Mouse (Mus musculus): ENCODE measurements around the gene Snx29. TPM values are rescaled to one million over a fixed set of nuclear protein-coding genes. Genes with fewer than 3 reads are reported as not detected.

Gene Snx29
- total RNA-seq, 2 experiments from 2014 or later: 15.0 to 16.1 TPM

GRCm38 (mm10) chr16:11454871-11455270, 132.2 kb downstream of the Snx29 start:
- DNase-seq: no peak

- DNase-seq: peak; percentile 41
Measured at GRCm38 (mm10) chr16:11455545-11456140, 132.9 kb downstream of the Snx29 start.

- no peak for DNase-seq
Measured at GRCm38 (mm10) chr16:11456141-11456645, 133.5 kb downstream of the Snx29 start.

DNA sequence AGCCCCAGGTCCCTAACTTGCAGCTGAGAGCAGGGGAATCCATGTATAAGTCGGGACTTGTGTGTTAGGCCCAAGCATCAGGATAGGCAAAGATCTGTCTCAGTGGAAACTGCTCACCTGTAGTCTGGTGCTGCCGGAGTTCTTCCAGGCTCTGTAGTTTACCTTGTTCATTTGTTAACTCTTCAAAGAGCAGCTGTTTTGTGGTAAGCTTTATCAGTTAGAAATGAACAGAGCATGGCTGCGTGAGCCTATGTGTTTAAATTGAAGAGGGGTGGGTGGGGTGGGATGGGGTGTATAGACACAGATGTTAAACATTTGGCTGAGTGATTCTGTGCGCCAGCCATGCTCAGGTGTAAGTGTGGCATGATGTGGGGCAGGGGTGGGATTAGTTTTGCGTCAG, 134.4 kb downstream of the Snx29 start:
- no peak for DNase-seq

- no peak for DNase-seq
Measured at GRCm38 (mm10) chr16:11457609-11458350, 135.1 kb downstream of the Snx29 start.

- DNase-seq: no peak
Measured at GRCm38 (mm10) chr16:11460210-11460609, 137.5 kb downstream of the Snx29 start.

DNA sequence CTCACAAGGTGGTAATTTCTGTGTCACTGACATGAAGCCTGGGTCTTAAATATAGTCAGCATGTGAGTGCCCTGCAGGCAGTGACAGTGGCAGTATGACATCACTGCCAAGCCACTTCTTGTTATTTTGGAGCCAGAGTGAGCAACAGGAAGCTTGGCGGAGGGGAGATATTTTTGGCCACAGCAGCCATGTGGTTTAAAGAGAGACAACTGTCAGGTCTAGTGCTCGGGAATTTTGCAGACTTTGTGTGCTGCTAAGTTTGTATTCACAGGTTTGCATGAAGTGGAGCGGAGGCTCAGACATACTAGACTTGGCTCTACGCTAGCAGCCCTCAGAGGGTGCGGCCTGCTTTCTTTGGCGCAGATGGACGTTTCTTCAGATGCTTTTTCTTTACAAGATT, 138.9 kb downstream of the Snx29 start:
- peak; percentile 67 for DNase-seq

GRCm38 (mm10) chr16:11468533-11469179, 145.9 kb downstream of the Snx29 start:
- DNase-seq: peak; percentile 84

DNA sequence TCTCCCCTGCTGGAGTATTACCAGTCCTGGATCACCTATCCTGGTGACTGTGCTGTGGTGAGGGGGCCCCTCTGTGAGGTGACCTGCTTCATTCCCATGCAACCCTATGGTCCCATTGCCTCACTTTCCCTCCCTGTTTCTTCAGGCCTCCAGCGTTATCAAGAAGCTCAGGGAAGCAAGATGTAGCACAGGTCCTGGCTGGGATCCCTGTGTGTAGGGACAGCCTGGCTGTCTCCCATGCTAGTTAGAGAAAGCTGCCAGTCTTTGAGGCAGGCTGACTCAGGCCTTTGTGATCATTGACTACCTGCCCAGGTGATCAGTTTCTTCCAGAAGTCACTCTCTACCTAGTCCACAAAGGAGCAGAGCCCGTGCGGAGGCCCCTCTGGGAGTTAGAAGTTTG, 146.8 kb downstream of the Snx29 start:
- DNase-seq: no peak

GRCm38 (mm10) chr16:11471246-11471645, 148.5 kb downstream of the Snx29 start:
- no peak for DNase-seq

GRCm38 (mm10) chr16:11472852-11473251, 150.1 kb downstream of the Snx29 start:
- DNase-seq: peak; percentile 17

DNA sequence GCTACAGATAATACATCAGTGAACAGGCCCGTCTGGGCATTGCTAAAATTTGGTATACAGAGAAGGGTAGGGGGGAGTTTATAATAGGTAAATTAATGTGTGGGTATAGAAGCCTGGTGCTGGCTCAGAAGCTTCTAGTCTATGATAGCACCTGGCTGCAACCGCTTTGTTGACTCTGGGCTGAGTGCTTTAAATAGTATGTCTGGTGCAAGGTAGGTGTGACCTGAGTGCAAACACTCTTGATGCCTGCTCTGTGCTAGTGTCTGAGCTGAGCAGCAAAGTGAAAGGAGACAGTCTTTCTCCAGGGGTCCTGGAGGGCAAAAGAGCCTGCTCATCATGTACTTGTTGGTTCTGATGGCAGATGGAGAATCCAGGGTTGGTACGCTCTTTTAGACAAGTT, 150.8 kb downstream of the Snx29 start:
- no peak for DNase-seq

GRCm38 (mm10) chr16:11473893-11474505, 151.3 kb downstream of the Snx29 start:
- peak; percentile 23 for DNase-seq

GRCm38 (mm10) chr16:11475137-11475943, 152.6 kb downstream of the Snx29 start:
- no peak for DNase-seq

GRCm38 (mm10) chr16:11476314-11476713, 153.6 kb downstream of the Snx29 start:
- DNase-seq: no peak

DNA sequence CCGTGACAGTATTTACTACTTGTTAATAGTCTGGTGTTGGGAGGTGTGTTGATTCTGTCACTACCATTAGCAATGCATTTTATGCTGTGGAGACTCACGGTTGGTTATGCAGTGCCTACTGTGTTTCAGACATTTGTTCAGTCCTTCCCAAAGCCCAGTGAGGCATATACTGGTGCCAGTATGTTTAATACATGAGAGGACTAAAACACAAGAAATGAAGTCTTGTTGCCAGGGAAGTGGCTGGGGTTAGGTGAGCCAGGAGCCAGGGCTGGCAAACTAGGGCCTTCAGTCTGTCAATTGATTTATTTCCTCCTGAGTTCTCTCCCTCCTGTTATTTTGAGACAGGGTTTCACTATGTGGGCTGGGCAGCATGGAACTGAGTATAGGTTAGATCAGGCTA, 154.3 kb downstream of the Snx29 start:
- DNase-seq: no peak

DNA sequence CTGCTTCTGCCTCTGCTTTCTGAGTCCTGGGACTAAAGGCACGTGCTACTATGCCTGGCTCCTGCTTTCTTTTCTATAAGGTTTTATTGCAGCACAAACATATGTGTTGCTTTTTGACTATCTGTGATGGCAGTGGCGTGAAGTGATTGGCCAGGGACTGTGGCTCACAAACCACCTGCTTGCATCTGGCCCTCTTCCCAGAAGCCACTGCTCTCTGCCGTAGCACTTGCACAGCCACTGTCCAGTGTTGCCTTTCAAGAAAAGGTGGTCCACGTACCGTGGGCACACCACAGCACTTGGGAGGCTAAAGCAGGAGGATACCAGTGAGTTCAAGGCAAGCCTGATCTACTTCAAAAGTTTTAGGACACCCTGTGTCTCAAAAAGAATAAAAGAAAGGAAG, 154.9 kb downstream of the Snx29 start:
- DNase-seq: no peak

DNA sequence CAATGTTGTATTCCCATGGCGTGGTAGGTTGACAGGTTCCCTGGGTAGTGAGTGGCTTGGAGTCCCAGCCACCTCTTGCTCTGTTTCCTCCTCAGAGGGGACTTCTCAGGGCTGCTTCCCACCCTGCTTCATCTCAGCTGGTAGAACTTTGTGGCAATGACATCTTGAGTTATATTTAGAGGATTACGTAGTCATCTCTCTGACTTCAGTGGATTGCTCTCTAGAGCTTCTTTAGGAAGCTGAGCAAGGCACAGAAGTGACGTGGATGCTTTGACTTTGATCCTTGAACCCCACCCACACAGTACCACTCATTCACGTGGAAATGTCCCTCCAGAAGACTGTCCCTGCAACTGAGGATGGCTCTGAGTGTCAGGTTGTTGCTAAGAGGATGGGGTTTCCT, 156.9 kb downstream of the Snx29 start:
- no peak for DNase-seq

GRCm38 (mm10) chr16:11482189-11482588, 159.5 kb downstream of the Snx29 start:
- DNase-seq: peak; percentile 20

GRCm38 (mm10) chr16:11494895-11495294, 172.2 kb downstream of the Snx29 start:
- no peak for DNase-seq

DNA sequence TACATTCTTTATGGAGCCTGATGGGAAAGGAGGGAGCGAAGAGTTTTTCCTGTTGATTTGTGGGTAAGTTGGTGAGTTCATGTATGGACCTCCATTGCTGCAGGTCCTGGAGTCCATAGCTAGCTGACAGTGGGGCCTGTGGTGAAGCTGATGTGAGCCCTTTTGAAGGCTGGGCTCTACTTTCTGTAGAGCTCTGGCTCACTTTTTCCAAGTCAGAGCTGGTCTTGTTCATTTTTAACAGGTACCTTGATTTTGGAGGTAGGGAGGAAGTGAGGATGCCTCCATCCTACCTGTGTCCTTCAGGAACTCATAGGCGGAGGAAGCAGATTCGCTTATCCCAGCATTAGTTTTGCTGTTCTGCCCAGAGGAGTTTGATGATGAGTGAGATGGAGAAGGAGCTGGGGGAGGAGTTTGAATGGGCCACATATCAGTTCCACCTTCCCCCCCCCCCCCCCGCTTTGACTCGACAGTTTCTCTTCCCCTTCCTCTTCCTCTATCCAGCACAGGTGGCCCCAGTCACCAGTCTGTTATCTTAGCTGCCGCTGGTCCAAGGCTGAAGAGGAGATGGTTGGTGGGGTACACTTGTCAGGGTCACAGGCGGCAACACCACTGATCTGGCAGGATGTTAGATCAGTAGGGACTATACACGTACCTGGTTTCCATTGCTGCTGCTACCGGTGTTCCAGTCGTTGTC, 173.4 kb downstream of the Snx29 start:
- DNase-seq: no peak

DNA sequence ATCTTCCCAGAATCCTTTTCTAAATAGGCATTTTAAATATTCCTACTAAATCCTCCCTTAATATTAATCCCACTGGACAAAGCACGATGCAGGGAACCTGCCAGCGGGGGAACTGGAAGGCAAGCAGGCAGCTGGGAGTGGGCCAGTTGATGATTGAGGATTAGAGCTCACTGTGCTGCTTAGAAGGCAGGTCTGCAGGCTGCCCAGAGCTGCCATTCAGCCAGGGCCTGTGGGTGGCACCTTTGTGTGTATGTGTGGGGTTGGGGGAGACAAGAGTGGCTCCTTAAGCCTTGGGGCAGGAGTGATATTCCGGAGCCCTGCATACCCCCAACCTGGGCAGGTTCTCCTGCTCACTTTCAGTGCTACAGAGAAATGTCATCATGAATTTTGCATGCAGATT, 174.0 kb downstream of the Snx29 start:
- no peak for DNase-seq

All from heart, postnatal 4 days (tissue).